Mouse (Mus musculus) lung, embryonic 14.5 days (tissue): Measurements from ENCODE around the gene Idh1. TPM values are rescaled to one million over a fixed set of nuclear protein-coding genes. Genes with fewer than 3 reads are reported as not detected.
"Not testable (repeated sequence)": the region's sequence is repeated elsewhere in the genome, so short reads cannot be mapped to it uniquely, and the experiment has no call there.

Experiments
- ATAC-seq: fragments of 200-750 bp; cut with Nextera tagmentation; 2 replicates; pipeline ENCODE4 v1.8.0; 2017; ENCODE audit warnings: mild to moderate bottlenecking, moderate TSS enrichment, moderate library complexity; ENCODE audit not compliant: insufficient read depth
- DNase-seq: peaks from one replicate; pipeline ENCODE4 v3.0.0-alpha.2; 2015
- H3K27ac ChIP-seq: fragments of 300-500 bp; sonication (generic); 2 replicates; pipeline ENCODE4 v1.5.1; 2014; ENCODE audit warnings: low read depth, mild to moderate bottlenecking, moderate library complexity
- H3K27me3 ChIP-seq: fragments of 300-500 bp; sonication (generic); 2 replicates; pipeline ENCODE4 v1.6.1; 2014; ENCODE audit warnings: low read length, control low read depth; ENCODE audit not compliant: insufficient read depth
- H3K36me3 ChIP-seq: fragments of 300-500 bp; sonication (generic); 2 replicates; pipeline ENCODE4 v1.6.1; 2014; ENCODE audit warnings: control low read depth; ENCODE audit not compliant: insufficient read depth
- H3K4me1 ChIP-seq: fragments of 300-500 bp; sonication (generic); 2 replicates; pipeline ENCODE4 v1.6.1; 2014; ENCODE audit warnings: antibody characterized with exemption, control low read depth; ENCODE audit not compliant: insufficient read depth
- H3K4me2 ChIP-seq: fragments of 300-500 bp; sonication (generic); 2 replicates; pipeline ENCODE4 v1.6.1; 2014; ENCODE audit warnings: mild to moderate bottlenecking
- H3K4me3 ChIP-seq: fragments of 300-500 bp; sonication (generic); 2 replicates; pipeline ENCODE4 v1.5.1; 2014; ENCODE audit warnings: low read depth, low read length
- H3K9ac ChIP-seq: fragments of 300-500 bp; sonication (generic); 2 replicates; pipeline ENCODE4 v1.6.1; 2014
- H3K9me3 ChIP-seq: fragments of 300-500 bp; sonication (generic); 2 replicates; pipeline ENCODE4 v1.6.1; 2016; ENCODE audit warnings: low read depth, low read length, control low read depth
- CTCF ChIP-seq: IDR thresholded peaks from 2 replicates; pipeline ENCODE4 v1.5.1; 2016; ENCODE audit warnings: antibody characterized with exemption, low read depth
- WGBS: fragments of 180-500 bp; shearing (Covaris S2); extraction: QIAGEN DNeasy Blood & Tissue Kit; methylation state at CpG from one replicate; pipeline ENCODE4 v1.1.7; 2014; 5-methylcytosine and 5-hydroxymethylcytosine counted together
- polyA plus RNA-seq: library from polyadenylated mRNA; unstranded; fragments of >200 nt; fragmentation: Nextera tagmentation; extraction: Ambion mirVana; gene quantifications from 2 replicates; pipeline ENCODE4 v1.2.1, GENCODE M21; 2014

Idh1 gene
- polyA plus RNA-seq: 113 and 114 TPM in 2 replicates

DNA sequence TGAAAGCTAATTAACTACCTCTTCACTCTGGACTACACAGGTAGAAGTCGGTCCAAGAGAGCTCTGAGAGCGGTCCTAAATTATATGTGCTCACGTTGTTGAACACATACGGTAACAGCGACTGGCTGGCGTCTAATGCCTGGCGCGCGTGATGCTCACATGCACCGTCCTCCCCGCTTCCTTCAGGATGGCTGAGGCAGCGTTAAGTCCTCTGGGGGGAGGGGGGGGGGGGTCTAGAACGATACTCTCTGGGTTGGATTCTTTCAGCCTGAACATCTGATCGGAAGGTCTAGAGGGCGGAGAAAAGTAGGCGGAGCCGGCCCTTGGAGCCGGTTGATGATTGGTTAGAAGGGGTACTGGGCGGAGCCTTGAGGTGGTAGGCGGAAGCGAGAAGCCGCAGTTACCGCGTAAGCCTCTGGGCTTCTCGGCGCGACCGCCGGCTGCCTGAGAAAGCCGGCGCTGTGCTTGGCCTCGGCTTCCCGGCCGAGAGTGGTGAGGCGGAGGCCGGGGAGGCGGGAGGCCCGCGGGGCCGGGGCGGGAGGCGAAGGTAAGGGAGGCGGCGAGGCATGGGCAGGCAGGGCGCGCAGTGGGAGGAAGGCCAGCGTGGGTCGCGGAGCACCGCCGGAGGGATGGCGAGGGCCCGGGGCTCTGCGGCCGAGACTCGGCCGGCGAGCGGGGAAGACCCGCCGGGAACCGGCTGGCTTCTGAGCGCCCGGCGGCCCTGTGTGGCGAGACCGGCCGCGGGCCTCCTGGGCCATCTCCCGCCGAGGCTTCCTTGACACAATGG, at the start of gene Idh1, which contains the start of gene Pikfyve:
Gene Idh1 (minus strand): TSS at position 214 of the 787 bp plus-strand sequence.
Gene Pikfyve (plus strand): TSS at position 397 of the 787 bp plus-strand sequence.
- DNase-seq (peak; percentile 99), ATAC-seq (peak; percentile 98)
- Histone ChIP-seq H3K4me2 (peak within 1 kb of the TSS; percentile 81), H3K4me1 (no peaks in the 10 kb centered on the region), H3K9me3 (no peaks in the 10 kb centered on the region), H3K9ac (peak within 1 kb of the TSS; percentile 82), H3K27me3 (no peaks in the 10 kb centered on the region), H3K36me3 (peaks cover 7% of the 10 kb centered on the region; the same call in 1 of the 2 replicates), H3K27ac (peak within 1 kb of the TSS; percentile 76), H3K4me3 (peak within 1 kb of the TSS; percentile 88)
- no peak; the same call in 1 of the 2 replicates for TF ChIP-seq CTCF
- WGBS: under 1% methylated on average over 64 of the region's 71 CpGs

DNA sequence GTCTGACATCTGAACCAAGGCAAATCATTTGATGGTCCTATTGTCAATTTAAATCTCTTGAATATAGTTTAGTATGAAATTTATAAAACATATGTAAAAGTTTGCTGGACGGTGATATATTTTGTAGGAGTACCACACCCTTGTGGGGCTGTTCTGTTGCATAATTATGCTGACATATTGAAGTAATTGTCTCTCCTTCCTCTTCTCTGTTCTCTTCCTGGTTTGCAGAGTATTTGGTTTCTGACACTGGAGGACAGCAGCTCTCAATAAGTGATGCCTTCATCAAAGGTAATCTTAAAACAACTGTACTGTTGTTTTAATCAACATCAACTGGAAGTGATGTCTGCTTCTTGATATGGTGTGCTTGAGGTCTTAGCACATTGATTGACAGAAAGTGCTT, 44.3 kb upstream of the Idh1 start:
- no peak for TF ChIP-seq CTCF
- no peak overlapping the region for H3K4me2 ChIP-seq
- no peak overlapping the region for H3K27ac ChIP-seq
- ATAC-seq: no peak
- H3K4me3 ChIP-seq: no peak overlapping the region
- no peak for DNase-seq
- WGBS: 82% methylated on average over 1 of the region's 1 CpGs
- H3K36me3 ChIP-seq: peaks cover 14% of the 10 kb centered on the region; the same call in 1 of the 2 replicates
- no peaks in the 10 kb centered on the region for H3K27me3 ChIP-seq
- no peaks in the 10 kb centered on the region for H3K9me3 ChIP-seq
- H3K4me1 ChIP-seq: no peaks in the 10 kb centered on the region
- no peak overlapping the region for H3K9ac ChIP-seq

- H3K27ac ChIP-seq, H3K4me2 ChIP-seq, ATAC-seq, H3K9me3 ChIP-seq, H3K27me3 ChIP-seq, H3K9ac ChIP-seq, H3K4me1 ChIP-seq, H3K4me3 ChIP-seq, DNase-seq: not testable (repeated sequence)
- H3K36me3 ChIP-seq: peaks cover 12% of the 10 kb centered on the region; the same call in 1 of the 2 replicates
- 86% methylated on average over 3 of the region's 3 CpGs for WGBS
These were observed 43.5 kb upstream of the Idh1 start for GRCm38 (mm10) chr1:65229768-65230167.

- WGBS: 94% methylated on average over 2 of the region's 2 CpGs
- no peak overlapping the region for H3K4me2 ChIP-seq
These were observed 41.4 kb upstream of the Idh1 start for GRCm38 (mm10) chr1:65227681-65228080.

GRCm38 (mm10) chr1:65223654-65224053, 37.4 kb upstream of the Idh1 start:
- no peak for TF ChIP-seq CTCF
- Histone ChIP-seq H3K4me2 (no peak overlapping the region), H3K4me3 (no peak overlapping the region), H3K27me3 (no peaks in the 10 kb centered on the region), H3K27ac (no peak overlapping the region), H3K9ac (no peak overlapping the region), H3K9me3 (no peaks in the 10 kb centered on the region), H3K4me1 (no peaks in the 10 kb centered on the region), H3K36me3 (peaks cover 29% of the 10 kb centered on the region)
- ATAC-seq (no peak), DNase-seq (no peak)
- WGBS: 93% methylated on average over 2 of the region's 2 CpGs

More at GRCm38 (mm10) chr1:65227681-65228080, 41.4 kb upstream of the Idh1 start:
- Histone ChIP-seq H3K9me3 (no peaks in the 10 kb centered on the region), H3K4me1 (no peaks in the 10 kb centered on the region), H3K27ac (no peak overlapping the region), H3K27me3 (no peaks in the 10 kb centered on the region), H3K4me3 (no peak overlapping the region), H3K9ac (no peak overlapping the region), H3K36me3 (peaks cover 18% of the 10 kb centered on the region; the same call in 1 of the 2 replicates)
- ATAC-seq: no peak
- TF ChIP-seq CTCF: no peak
- DNase-seq: no peak

DNA sequence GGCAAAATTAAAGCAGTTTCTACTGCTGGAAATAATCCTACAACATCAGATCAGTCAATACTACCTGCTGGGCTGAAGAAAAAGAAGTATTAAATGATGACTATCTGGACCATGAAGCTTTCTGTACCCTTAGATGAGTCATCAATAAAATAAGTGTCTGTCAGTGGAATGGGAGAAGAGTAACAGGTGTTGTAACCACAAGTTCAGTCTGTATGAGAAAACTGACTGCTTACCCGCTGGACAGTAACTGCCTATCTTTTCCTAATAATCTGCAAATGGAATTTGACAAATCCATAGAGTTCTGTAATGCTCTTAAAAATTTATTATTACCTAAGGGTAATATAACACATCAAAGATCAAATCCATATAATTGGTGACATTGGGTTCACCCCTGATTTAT, 31.7 kb upstream of the Idh1 start:
- Histone ChIP-seq H3K27me3 (no peaks in the 10 kb centered on the region), H3K27ac (no peak overlapping the region), H3K4me2 (no peak overlapping the region)

DNA sequence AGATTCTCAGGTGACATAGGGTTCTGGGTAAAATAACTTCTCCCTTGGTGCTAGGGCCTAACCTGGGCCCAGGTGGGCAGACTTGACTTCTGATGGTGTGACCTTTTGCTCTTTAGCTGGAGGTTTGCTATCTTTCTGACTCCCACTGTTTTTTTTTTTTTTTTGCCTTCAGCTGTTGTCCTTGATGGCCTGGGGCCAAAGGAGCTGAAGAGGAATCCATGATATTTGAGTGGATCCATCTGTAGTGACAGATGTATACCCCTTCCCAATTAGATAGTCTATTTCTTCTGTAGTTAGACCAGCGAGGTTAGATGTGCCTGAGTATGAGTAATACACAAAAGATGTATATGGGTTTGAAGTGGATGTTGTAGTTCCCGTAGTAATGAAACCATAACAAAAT, 31.3 kb upstream of the Idh1 start:
- Histone ChIP-seq H3K4me1 (no peaks in the 10 kb centered on the region), H3K4me2 (no peak overlapping the region), H3K27me3 (no peaks in the 10 kb centered on the region), H3K27ac (no peak overlapping the region), H3K36me3 (peaks cover 17% of the 10 kb centered on the region), H3K9me3 (no peaks in the 10 kb centered on the region), H3K9ac (no peak overlapping the region), H3K4me3 (no peak overlapping the region)
- ATAC-seq (no peak), DNase-seq (no peak)
- TF ChIP-seq CTCF: no peak
- 87% methylated on average over 2 of the region's 2 CpGs for WGBS

More for the DNA sequence above, 31.7 kb upstream of the Idh1 start:
- no peak for DNase-seq
- Histone ChIP-seq H3K9me3 (no peaks in the 10 kb centered on the region), H3K9ac (no peak overlapping the region), H3K36me3 (peaks cover 17% of the 10 kb centered on the region), H3K4me3 (no peak overlapping the region), H3K4me1 (no peaks in the 10 kb centered on the region)
- TF ChIP-seq CTCF: no peak
- ATAC-seq: no peak
- 91% methylated on average over 1 of the region's 1 CpGs for WGBS
